Mouse (Mus musculus) spleen, adult 2 months (tissue): ENCODE results near the gene Smyd1.

Experiments
- CTCF ChIP-seq: fragments of 200-500 bp; IDR thresholded peaks from 2 replicates; pipeline ENCODE4 v1.5.1; 2011; ENCODE audit warnings: mild to moderate bottlenecking, inconsistent platforms; ENCODE audit not compliant: insufficient read depth, insufficient read length, insufficient replicate concordance; ENCODE audit errors: extremely low read depth
- POLR2A ChIP-seq: fragments of 200-500 bp; IDR thresholded peaks from 2 replicates; pipeline ENCODE4 v1.6.1; 2011; ENCODE audit warnings: low read depth, low read length, inconsistent platforms

- TF ChIP-seq CTCF (no peak), POLR2A (no peak)
Observed at GRCm38 (mm10) chr6:71204166-71204565, 117.9 kb downstream of the Smyd1 start.
